Mouse (Mus musculus): Measurements from ENCODE around the gene Cradd.
A peak's percentile ranks its signal among the peaks of the same experiment; 100 is the strongest.

Cradd gene

GRCm38 (mm10) chr10:95330375-95331363 lies 6.7 kb upstream of the Cradd start:
- DNase-seq = no peak

DNA sequence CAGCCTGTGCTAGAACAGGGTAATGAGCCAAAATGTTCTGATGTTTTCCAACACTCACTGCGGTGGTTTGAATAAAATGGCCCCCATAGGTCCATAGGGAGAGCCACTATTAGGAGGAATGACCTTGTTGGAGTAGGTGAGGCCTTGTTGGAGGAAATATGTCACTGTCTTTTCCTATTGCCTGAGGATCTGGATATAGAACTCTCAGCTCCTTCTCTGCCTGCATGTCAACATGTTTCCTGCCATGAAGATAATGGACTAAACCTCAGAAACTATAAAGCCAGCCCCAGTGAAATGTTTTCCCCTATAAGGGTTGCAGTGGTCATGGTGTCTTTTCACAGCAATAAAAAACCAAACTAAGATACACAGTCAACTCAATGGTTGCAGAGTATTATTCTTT lies 6.0 kb upstream of the Cradd start:
- no peak for DNase-seq

DNA sequence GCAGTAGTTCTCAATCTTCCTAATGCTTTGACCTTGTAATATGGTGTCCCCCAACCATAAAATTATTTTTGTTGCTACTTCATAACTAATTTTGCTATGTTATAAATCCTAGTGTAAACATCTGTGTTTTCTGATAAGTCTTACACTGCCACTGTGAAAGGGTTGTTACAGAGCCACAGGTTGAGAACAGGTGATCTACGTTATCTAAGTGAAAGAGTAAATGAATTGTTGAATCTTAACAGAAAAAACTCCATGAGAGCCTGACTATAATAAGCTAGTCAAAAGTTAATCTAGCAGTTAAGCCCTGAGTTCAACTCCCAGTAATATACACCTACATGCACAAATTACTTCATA lies 322 bp upstream of the Cradd start:
- DNase-seq = no peak

DNA sequence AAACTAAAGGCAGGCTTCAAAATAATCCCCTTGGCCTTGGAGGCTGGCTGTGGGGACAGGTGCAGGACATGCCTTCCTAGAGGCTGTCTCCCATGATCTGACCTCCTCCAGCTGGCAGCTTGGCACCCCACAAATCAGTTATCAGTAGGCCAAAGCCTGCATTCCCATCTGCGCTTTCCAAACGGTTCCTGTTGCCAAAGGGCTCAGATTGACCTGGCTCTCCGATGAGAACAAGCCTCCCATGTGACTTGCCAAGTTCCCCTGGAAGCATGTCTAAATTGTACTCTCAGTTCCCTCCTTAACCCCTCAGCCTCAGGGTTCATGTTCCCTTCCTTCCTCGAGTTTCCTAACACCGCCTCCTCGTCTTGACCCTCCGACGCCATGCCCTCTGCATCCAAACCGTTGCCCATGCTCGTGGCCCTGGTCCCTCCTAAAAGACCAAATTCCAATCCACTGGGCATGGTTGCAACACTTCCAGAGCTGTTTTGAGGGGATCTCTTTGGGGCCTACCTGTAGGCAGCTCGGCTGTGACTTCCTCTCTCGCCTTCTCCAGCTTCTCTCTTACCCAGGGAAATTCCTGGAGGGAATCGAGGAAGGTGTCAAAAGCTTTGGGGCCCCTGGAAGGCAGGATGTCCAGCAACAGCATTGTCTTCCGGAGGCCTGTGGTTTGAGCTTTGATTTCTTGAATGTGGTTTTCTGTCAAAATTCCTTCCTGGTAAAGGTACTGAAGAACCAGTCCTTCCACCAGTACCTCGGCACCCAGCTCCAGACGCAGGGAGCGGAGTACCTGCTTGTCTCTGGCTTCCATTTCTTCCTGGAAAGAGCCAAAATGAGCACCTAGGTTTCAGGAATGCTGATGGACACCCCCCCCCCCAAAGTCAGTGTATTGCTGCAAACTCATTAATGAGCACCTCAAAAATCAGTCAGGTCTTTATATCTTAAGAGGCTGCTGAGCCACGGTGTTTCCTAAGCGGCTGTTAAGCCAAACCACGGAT lies 1.6 kb downstream of the Cradd start:
- peak; percentile 13 for DNase-seq

DNA sequence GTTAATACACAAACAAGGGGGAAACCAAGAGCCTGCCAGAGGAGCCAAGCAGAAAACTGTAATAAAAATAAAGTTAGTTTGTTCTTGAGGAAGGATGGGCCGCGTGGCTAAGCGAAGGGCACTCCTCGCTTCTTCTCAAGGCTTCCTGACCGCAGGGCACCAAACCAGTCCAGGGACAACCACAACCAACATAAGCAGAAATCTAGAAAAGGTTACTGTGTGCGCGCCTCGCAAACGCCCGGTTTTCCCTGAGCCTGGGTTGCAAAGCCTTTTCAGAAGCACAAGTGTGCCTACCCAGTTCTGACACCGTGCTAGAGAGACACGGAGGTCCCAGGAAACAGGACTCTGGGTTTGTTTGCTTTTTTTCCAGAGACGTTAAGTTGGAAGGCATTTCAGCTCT lies 4.9 kb downstream of the Cradd start:
- DNase-seq = no peak

DNA sequence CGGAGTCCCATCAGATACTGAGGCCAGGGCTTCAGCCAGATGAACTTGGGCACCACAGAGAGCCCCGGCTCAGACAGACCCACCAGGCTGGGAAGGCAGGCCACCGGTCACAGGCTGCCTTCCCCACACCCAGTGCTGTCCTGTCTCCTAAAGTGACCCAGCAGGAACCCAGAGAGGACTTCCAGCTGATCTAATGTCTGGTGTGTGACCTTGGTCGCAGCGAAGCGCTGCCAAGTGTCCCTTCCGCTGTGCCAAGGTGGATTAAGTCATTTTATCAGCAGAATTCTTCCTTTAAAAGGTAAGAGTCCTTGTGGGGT lies 5.6 kb downstream of the Cradd start:
- no peak for DNase-seq

GRCm38 (mm10) chr10:95317581-95318391 lies 6.1 kb downstream of the Cradd start:
- DNase-seq = no peak

DNA sequence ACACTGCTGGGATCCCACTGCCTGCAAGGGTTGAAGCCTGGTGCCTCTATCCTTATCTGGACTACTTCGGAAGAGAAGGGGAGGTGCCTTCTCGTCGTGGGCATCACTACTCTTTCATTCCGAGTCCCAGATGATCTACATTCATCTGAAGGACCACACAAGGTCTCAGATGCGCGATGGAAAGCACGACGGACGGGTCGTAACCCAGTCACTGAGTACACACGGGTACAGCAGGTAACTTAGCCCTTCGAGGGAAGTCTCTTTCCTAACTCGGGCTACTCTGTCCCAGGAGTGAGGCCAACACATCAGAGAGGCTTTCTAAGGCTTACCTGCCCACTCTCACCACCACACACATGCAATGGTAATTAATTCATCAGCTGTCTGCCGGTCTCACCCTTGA lies 6.8 kb downstream of the Cradd start:
- no peak for DNase-seq

DNA sequence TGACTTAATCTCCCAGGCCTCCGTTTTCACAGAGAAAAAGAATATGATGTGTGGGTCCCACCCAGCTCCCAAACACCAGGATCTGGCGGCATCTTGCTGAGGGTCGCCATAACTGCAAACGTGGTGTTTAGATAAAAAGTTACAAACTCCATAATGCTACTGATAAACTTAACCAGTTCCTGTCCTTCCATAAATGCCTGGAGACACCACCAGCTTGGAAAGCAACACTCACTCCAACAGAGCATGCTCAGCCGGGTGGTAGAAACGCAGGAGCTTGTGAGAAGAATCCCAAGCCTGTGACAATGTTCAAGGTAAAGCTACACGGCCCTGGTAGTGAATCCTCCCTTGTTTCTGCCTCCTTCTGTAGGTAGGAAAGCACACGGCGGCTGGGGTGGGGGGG lies 7.3 kb downstream of the Cradd start:
- DNase-seq = no peak

- DNase-seq = no peak
Measured at GRCm38 (mm10) chr10:95315801-95316474, 8.0 kb downstream of the Cradd start.

- DNase-seq = no peak
Measured at GRCm38 (mm10) chr10:95315321-95315720, 8.6 kb downstream of the Cradd start.

DNA sequence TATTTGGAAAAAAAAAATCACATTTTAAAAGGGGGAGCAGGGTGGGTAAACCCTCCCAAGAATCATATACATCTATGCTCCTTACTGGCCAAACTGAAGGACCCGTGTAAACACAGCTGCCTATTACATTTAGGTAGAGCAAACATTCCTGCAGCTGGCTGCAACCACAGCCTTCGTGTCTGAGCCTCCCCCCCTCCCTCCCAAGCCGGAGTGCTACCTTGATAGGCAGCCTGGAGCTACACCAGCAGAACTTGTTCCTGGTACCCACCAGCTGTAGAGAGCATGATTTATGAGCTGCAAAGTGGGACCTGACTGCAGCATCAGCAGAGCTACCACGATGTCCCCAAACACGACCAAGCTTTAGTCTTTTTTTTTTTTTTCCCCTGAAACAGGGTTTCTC lies 9.9 kb downstream of the Cradd start:
- DNase-seq = no peak

GRCm38 (mm10) chr10:95313524-95313923 lies 10.4 kb downstream of the Cradd start:
- no peak for DNase-seq

GRCm38 (mm10) chr10:95310688-95311441 lies 13.1 kb downstream of the Cradd start:
- no peak for DNase-seq

- DNase-seq = no peak
Measured at GRCm38 (mm10) chr10:95309412-95310322, 14.3 kb downstream of the Cradd start.

GRCm38 (mm10) chr10:95308991-95309390 lies 14.9 kb downstream of the Cradd start:
- no peak for DNase-seq

GRCm38 (mm10) chr10:95307916-95308315 lies 16.0 kb downstream of the Cradd start:
- no peak for DNase-seq

DNA sequence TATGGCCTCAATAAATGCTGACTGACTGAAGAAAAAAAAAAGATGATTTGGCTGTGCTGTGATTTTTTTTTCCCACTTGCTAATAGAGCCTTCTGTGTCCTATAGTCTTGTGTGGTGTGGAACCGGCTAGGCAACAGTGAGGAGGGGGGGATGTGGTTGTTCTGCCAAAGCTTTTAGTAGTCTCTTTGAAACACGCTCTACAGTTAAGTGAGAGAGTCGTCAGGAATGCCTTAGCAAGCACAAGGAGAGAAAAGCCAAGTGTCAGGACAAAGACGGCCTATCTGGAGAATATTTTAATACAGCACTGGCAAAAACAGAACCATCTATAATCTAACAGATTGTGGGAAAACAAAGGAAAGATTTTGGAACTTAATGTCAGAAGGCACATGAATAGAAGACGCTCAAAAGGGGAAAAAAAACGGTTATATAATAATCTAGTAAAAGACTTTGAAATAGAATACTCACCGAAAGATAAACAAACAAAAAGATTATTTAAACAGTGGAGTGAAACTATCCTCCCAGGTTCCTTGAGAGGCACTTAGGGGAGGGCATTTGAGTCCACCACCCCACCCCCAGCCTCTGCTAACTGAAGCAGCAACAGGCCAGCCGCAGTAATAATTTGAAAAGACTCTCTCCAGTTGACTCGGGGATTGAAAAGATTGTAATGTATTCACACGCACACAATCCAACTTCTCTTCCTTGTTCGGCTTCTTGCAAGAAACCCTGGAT lies 16.9 kb downstream of the Cradd start:
- DNase-seq = no peak

DNA sequence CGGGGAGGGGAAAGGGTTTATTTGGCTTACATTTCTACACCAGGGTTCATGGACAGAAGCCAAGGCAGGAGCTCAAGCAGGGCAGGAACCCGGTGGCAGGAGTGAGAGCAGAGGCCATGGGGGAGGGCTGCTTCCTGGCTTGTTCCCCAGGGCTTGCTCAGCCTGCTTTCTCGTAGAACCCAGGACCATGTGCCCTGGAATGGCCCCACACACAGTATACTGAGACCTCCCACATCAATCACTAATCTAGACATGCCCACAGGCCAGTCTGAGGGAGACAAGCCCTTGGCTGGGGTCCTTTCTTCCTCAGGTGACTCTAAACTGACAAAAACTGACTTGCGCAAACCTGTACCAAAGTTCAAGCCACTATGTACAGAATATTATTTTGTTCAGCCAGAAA lies 19.7 kb downstream of the Cradd start:
- no peak for DNase-seq
